In the genomic region with DNA sequence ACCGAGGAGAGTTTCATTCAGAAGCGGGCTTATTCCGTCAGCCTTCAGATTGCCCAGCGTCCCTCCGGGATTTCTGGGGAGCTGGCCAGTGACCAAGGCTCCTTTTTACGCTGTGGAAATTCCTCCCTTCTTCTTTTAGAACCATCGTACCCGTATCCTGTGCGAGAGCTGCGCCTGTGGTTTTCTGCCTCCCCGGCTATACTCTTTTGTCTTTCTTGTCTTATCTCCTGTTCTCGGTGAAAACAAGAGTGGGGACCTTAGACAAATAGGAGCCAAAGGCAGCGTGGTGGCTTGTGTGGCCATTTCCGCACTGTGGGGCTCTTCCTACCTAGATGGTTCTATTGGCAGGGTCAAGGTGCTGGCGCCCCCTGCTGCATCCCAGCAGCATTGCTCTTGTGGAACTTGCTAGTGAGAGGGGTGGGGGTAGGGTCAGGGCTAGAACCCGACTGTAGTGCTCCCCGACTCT, we compare ENCODE assay signal across 8 mouse cellular contexts.
DNase-seq lines count a peak whose midpoint lies in the region; ATAC-seq and TF ChIP-seq lines count a peak whose summit lies in the region.

No protein-coding gene starts in this region.

- no peak overlapping the region for H3K27ac ChIP-seq in embryonic fibroblast, embryonic 13.5 days (ENCODE audit: insufficient read depth, low read length)
- peak overlapping the region; percentile 68 for H3K27ac ChIP-seq in heart, embryonic 10.5 days
- H3K27ac ChIP-seq in kidney, embryonic 14.5 days (ENCODE audit: low read depth, low read length) = no peak overlapping the region

- H3K9me3 ChIP-seq in heart, embryonic 10.5 days = no peaks in the 10 kb centered on the region
- H3K9me3 ChIP-seq in kidney, embryonic 14.5 days (ENCODE audit: control insufficient read depth, low read length) = no peaks in the 10 kb centered on the region

- H3K9ac ChIP-seq in kidney, embryonic 14.5 days (ENCODE audit: low read depth, low read length) = 0 out of 2 replicates have a peak overlapping the region, but pooled peaks have one; percentile 28

- TF ChIP-seq CTCF in embryonic fibroblast, embryonic 13.5 days (IDR thresholded peaks at IDR 0.05; ENCODE audit: borderline replicate concordance, insufficient read depth, low read length) = peak; percentile 84

- DNase-seq in B cell, adult 2 months = peak; percentile 89 to 91
- DNase-seq in brain, adult 2 months (ENCODE audit: low read depth, low spot score) = peak; percentile 95
- peak; percentile 95 for DNase-seq in heart, embryonic 10.5 days (ENCODE audit: low spot score)
- peak; percentile 87 for DNase-seq in liver
- DNase-seq in spleen, postnatal 36 days (ENCODE audit: low spot score in 2 of 2) = peak; percentile 79 to 81

- no peaks in the 10 kb centered on the region for H3K4me1 ChIP-seq in embryonic fibroblast, embryonic 13.5 days (ENCODE audit: control insufficient read depth, insufficient read depth, low read length)
- H3K4me1 ChIP-seq in heart, embryonic 10.5 days = peaks cover 22% of the 10 kb centered on the region
- H3K4me1 ChIP-seq in kidney, embryonic 14.5 days (ENCODE audit: control insufficient read depth, insufficient read depth, low read length) = no peaks in the 10 kb centered on the region

- ATAC-seq in kidney, embryonic 14.5 days (ENCODE audit: low FRiP score, low TSS enrichment) = peak; percentile 77
- peak; percentile 89 for ATAC-seq in monocyte, adult 5-6 weeks (replicated peaks; ENCODE audit: insufficient number of reproducible peaks, low FRiP score, low TSS enrichment, poor library complexity, severe bottlenecking)

- peak overlapping the region; percentile 37 for H3K4me2 ChIP-seq in kidney, embryonic 14.5 days (replicated peaks; ENCODE audit: low read depth, low read length)

- WGBS in heart, embryonic 10.5 days = 20% methylated on average over 17 of the region's 17 CpGs
- WGBS in kidney, embryonic 14.5 days = 28% methylated on average over 17 of the region's 17 CpGs

- H3K27me3 ChIP-seq in heart, embryonic 10.5 days (ENCODE audit: insufficient read depth, poor library complexity, severe bottlenecking) = no peaks in the 10 kb centered on the region; the same call in 1 of the 2 replicates
- H3K27me3 ChIP-seq in kidney, embryonic 14.5 days (ENCODE audit: control insufficient read depth, insufficient read depth, low read length) = no peaks in the 10 kb centered on the region

- TF ChIP-seq POLR2A in embryonic fibroblast, embryonic 13.5 days (IDR thresholded peaks at IDR 0.05; ENCODE audit: low read depth, low read length) = peak; percentile 43; the same call in 1 of the 2 replicates

- no peak overlapping the region for H3K4me3 ChIP-seq in embryonic fibroblast, embryonic 13.5 days (ENCODE audit: insufficient read depth, low read length)
- H3K4me3 ChIP-seq in heart, embryonic 10.5 days = peak overlapping the region; percentile 48
- H3K4me3 ChIP-seq in kidney, embryonic 14.5 days (ENCODE audit: low read length) = peak overlapping the region; percentile 24; the same call in 1 of the 2 replicates

- H3K36me3 ChIP-seq in heart, embryonic 10.5 days = no peaks in the 10 kb centered on the region
- no peaks in the 10 kb centered on the region for H3K36me3 ChIP-seq in kidney, embryonic 14.5 days (ENCODE audit: control insufficient read depth, insufficient read depth, low read length)
